Mouse (Mus musculus): ENCODE results near the gene Inf2.

Gene Inf2

GRCm38 (mm10) chr12:112663303-112663702 is 74.7 kb downstream of the Inf2 start:
- no peak for DNase-seq

GRCm38 (mm10) chr12:112663716-112664115 is 75.1 kb downstream of the Inf2 start:
- no peak for DNase-seq

GRCm38 (mm10) chr12:112664124-112664523 is 75.5 kb downstream of the Inf2 start:
- DNase-seq = no peak

GRCm38 (mm10) chr12:112664656-112665055 is 76.1 kb downstream of the Inf2 start:
- no peak for DNase-seq
